Mouse (Mus musculus): ENCODE measurements around the gene Smurf1. TPM values are rescaled to one million over a fixed set of nuclear protein-coding genes. Genes with fewer than 3 reads are reported as not detected.

The Smurf1 gene
- polyA plus RNA-seq, 1 experiment from 2014 or later, result 13.2 TPM

DNA sequence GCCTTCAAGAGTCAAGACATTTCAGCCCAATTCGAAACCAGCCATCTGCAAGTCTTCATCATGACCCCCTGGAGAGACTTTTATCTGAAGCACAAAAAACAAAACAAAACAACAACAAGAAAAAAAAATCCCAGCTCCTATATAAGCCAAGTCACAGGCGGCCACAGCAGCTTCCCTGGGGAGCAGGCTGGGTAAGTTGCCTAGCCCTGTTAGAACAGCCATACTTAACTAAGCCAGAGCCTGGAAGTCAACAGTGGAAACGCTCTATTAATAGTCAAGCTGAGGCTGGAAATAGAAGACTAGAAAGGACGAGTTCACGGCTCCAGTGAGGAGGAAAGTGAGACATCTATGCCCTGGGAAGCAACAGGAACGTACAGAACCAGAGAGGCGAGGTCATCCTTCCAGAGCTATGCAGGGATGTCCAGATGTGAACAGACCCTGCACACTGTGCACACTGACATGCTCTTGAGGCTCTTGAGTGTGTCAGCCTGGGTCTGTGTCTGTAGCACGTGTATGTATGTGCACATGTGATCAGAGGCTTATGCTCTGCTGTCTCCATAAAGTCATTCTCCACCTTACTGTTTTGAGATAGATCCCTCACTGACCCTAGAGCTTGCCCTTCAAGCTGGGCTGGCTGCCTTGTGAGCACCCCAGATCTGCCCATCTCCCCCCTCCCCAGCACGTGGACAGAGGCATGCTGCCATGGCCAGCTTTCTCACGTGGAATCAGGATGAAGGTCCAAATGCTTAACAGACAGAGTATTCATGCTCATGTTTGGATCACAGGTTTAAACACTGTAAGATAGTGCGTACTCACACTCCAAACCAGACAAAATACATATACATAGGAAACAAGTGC lies 36.6 kb downstream of the Smurf1 start:
- TF ChIP-seq CTCF (IDR thresholded peaks at IDR 0.05), result no peak
- no peak for ATAC-seq

DNA sequence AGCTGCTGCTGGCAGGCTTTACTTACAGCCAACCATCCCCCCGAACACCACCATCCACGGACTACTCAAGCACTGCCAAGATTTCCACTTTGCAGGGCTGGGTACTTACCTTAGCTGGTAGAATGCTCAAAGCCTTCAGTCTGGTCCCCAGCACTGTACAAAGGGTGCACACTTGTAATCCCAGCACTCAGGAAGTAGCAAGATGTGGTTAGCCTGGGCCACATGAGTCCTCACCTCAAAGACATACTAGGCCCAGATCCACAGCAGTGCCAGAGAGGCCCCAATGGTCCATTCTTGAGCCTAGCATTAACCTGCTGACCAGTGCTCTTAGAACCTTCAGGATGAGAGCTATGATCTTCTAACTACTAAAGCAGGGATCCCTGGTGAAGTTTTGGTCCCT lies 39.4 kb downstream of the Smurf1 start:
- H3K4me3 ChIP-seq (ENCODE audit: low read depth, low read length), result no peak overlapping the region
- 50% methylated on average over 2 of the region's 2 CpGs for WGBS
- H3K36me3 ChIP-seq (ENCODE audit: insufficient read depth, low read length), result no peaks in the 10 kb centered on the region
- H3K27me3 ChIP-seq (replicated peaks; ENCODE audit: insufficient read depth, low read length), result no peaks in the 10 kb centered on the region
- no peak overlapping the region for H3K27ac ChIP-seq (ENCODE audit: low read length)
- ATAC-seq, result no peak
- peaks cover 3% of the 10 kb centered on the region; the same call in 1 of the 2 replicates for H3K4me1 ChIP-seq (ENCODE audit: insufficient read depth, low read depth, low read length)
- TF ChIP-seq CTCF (IDR thresholded peaks at IDR 0.05) (no peak), EP300 (IDR thresholded peaks at IDR 0.05) (no peak)
- H3K9ac ChIP-seq (replicated peaks; ENCODE audit: low read depth), result no peak overlapping the region
- no peak overlapping the region for H3K4me2 ChIP-seq (replicated peaks; ENCODE audit: low read depth, low read length)
- H3K9me3 ChIP-seq (ENCODE audit: low read length), result no peaks in the 10 kb centered on the region
- DNase-seq (ENCODE audit: low spot score), result no peak

More for the DNA sequence above, 36.6 kb downstream of the Smurf1 start:
- Histone ChIP-seq H3K9me3 (ENCODE audit: low read length) (no peaks in the 10 kb centered on the region), H3K4me3 (ENCODE audit: low read depth, low read length) (no peak overlapping the region), H3K4me1 (ENCODE audit: insufficient read depth, low read depth, low read length) (no peaks in the 10 kb centered on the region; the same call in 1 of the 2 replicates), H3K4me2 (replicated peaks; ENCODE audit: low read depth, low read length) (no peak overlapping the region), H3K27ac (ENCODE audit: low read length) (no peak overlapping the region), H3K9ac (replicated peaks; ENCODE audit: low read depth) (no peak overlapping the region), H3K27me3 (replicated peaks; ENCODE audit: insufficient read depth, low read length) (no peaks in the 10 kb centered on the region), H3K36me3 (ENCODE audit: insufficient read depth, low read length) (no peaks in the 10 kb centered on the region)
- WGBS, result 41% methylated on average over 11 of the region's 11 CpGs
- DNase-seq (ENCODE audit: low spot score), result no peak

DNA sequence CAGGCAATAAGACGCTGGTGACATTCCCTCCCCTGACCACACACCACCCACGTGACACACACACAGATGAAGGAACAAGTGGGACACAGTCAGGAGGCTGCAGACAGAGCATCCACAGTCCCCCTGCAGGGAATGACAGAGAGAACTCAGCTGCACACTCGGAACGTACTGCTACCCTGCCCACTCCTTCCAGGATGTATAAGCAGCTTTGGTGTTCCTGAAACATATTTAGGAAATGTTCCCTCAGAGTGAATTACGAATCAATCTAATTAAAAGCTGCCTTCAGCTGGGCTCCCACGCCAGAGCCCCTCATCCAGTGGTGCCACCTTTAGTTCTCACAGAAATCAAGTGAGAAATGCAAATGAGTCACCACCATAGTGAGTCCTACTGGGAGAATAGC lies 42.3 kb downstream of the Smurf1 start:
- no peak for ATAC-seq
- no peak for DNase-seq (ENCODE audit: low spot score)

DNA sequence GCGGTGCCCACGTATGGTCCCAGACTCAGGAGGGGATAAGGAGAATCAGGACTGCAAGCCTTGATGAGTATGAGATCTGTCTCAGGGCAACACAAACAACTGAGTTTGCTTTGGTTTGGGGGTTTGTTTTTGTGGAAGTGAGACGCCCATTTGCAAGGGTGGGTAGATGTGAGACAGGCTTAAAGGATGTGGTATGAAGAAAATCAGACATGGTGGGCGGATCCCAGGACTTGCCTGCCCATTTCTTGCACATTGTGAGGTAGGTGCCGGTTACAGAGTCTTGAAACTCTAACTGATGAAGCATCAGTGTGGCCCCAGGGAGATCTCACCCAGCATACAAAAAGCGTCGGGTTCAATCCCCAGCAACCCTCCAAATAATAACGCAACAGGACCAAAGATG lies 45.9 kb downstream of the Smurf1 start:
- Histone ChIP-seq H3K4me2 (replicated peaks; ENCODE audit: low read depth, low read length) (no peak overlapping the region), H3K4me1 (ENCODE audit: insufficient read depth, low read depth, low read length) (peaks cover 14% of the 10 kb centered on the region; the same call in 1 of the 2 replicates), H3K27me3 (replicated peaks; ENCODE audit: insufficient read depth, low read length) (no peaks in the 10 kb centered on the region), H3K4me3 (ENCODE audit: low read depth, low read length) (no peak overlapping the region), H3K36me3 (ENCODE audit: insufficient read depth, low read length) (no peaks in the 10 kb centered on the region), H3K27ac (ENCODE audit: low read length) (no peak overlapping the region), H3K9ac (replicated peaks; ENCODE audit: low read depth) (no peak overlapping the region), H3K9me3 (ENCODE audit: low read length) (no peaks in the 10 kb centered on the region)
- DNase-seq (ENCODE audit: low spot score) (no peak), ATAC-seq (no peak)
- TF ChIP-seq EP300 (IDR thresholded peaks at IDR 0.05) (no peak), CTCF (IDR thresholded peaks at IDR 0.05) (no peak)
- WGBS, result 84% methylated on average over 8 of the region's 8 CpGs

More for the DNA sequence above, 42.3 kb downstream of the Smurf1 start:
- Histone ChIP-seq H3K27me3 (replicated peaks; ENCODE audit: insufficient read depth, low read length) (no peaks in the 10 kb centered on the region), H3K9ac (replicated peaks; ENCODE audit: low read depth) (no peak overlapping the region), H3K36me3 (ENCODE audit: insufficient read depth, low read length) (no peaks in the 10 kb centered on the region), H3K9me3 (ENCODE audit: low read length) (no peaks in the 10 kb centered on the region), H3K27ac (ENCODE audit: low read length) (no peak overlapping the region), H3K4me3 (ENCODE audit: low read depth, low read length) (no peak overlapping the region), H3K4me1 (ENCODE audit: insufficient read depth, low read depth, low read length) (peaks cover 3% of the 10 kb centered on the region; the same call in 1 of the 2 replicates), H3K4me2 (replicated peaks; ENCODE audit: low read depth, low read length) (no peak overlapping the region)
- TF ChIP-seq EP300 (IDR thresholded peaks at IDR 0.05) (no peak), CTCF (IDR thresholded peaks at IDR 0.05) (no peak)
- WGBS, result 50% methylated on average over 6 of the region's 6 CpGs

DNA sequence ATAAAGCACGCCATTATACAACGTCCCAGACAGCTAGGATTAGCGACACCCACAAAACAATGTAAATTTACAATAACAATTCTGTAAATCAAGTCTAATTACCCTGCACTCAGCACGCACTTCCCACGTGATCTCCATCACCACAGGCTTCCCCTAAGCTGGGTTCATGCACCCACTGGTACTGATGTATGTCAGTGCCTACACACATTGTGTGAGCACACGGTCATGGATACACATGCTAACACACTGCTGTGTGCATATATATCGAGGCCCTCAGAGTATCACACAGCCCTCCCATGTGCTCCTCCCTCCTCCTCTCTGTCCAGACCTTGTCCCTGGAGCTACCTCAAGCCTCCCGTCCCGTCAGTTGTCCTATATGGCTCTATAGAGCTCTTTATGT lies 46.5 kb downstream of the Smurf1 start:
- no peaks in the 10 kb centered on the region for H3K36me3 ChIP-seq (ENCODE audit: insufficient read depth, low read length)
- TF ChIP-seq EP300 (IDR thresholded peaks at IDR 0.05), result no peak
- TF ChIP-seq CTCF (IDR thresholded peaks at IDR 0.05), result no peak
- H3K4me2 ChIP-seq (replicated peaks; ENCODE audit: low read depth, low read length), result no peak overlapping the region
- ATAC-seq, result no peak
- no peaks in the 10 kb centered on the region for H3K27me3 ChIP-seq (replicated peaks; ENCODE audit: insufficient read depth, low read length)
- H3K27ac ChIP-seq (ENCODE audit: low read length), result no peak overlapping the region
- 84% methylated on average over 9 of the region's 9 CpGs for WGBS
- H3K9me3 ChIP-seq (ENCODE audit: low read length), result no peaks in the 10 kb centered on the region
- peaks cover 19% of the 10 kb centered on the region; the same call in 1 of the 2 replicates for H3K4me1 ChIP-seq (ENCODE audit: insufficient read depth, low read depth, low read length)
- no peak for DNase-seq (ENCODE audit: low spot score)
- H3K4me3 ChIP-seq (ENCODE audit: low read depth, low read length), result no peak overlapping the region
- H3K9ac ChIP-seq (replicated peaks; ENCODE audit: low read depth), result no peak overlapping the region

DNA sequence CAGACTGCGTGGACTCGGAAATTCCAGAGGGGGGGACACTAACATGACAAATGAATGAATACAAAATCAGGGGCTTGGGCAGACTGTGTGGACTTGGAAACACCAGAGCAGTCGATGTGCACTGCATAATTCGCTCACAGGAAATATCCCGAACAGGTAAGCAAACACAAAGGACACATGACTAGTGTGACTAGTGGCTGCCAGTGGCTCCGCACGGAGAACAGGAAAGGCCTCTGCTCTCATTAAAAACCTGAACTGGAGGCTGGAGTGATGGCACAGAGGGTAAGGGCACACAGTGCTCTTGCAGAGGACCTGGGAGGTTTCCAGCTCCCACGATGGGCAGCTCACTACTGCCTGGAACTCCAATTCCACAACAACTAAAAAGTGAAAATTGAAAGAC lies 47.4 kb downstream of the Smurf1 start:
- peaks cover 19% of the 10 kb centered on the region; the same call in 1 of the 2 replicates for H3K4me1 ChIP-seq (ENCODE audit: insufficient read depth, low read depth, low read length)
- WGBS, result 47% methylated on average over 8 of the region's 8 CpGs
- ATAC-seq, result peak; percentile 49

More for the DNA sequence above, 47.4 kb downstream of the Smurf1 start:
- no peak overlapping the region for H3K27ac ChIP-seq (ENCODE audit: low read length)
- TF ChIP-seq EP300 (IDR thresholded peaks at IDR 0.05) (no peak), CTCF (IDR thresholded peaks at IDR 0.05) (peak; percentile 13; the same call in 1 of the 2 replicates)
- H3K9ac ChIP-seq (replicated peaks; ENCODE audit: low read depth), result no peak overlapping the region
- no peaks in the 10 kb centered on the region for H3K27me3 ChIP-seq (replicated peaks; ENCODE audit: insufficient read depth, low read length)
- H3K4me2 ChIP-seq (replicated peaks; ENCODE audit: low read depth, low read length), result no peak overlapping the region
- no peak overlapping the region for H3K4me3 ChIP-seq (ENCODE audit: low read depth, low read length)
- no peaks in the 10 kb centered on the region for H3K9me3 ChIP-seq (ENCODE audit: low read length)
- no peaks in the 10 kb centered on the region for H3K36me3 ChIP-seq (ENCODE audit: insufficient read depth, low read length)
- DNase-seq (ENCODE audit: low spot score), result peak; percentile 21
